Mouse (Mus musculus) kidney, postnatal 25 days (tissue): ENCODE measurements at regions not wholly inside any gene's neighbourhood (a gene's known extent, or its start where the extent isn't known, plus 50 kb on each side); places are given as distances from the start of the nearest gene placed in this dataset.

Experiments used
- DNase-seq, 2 experiments: peaks; one replicate each; pipeline ENCODE4 v3.0.0; 2021; ENCODE audit warnings: mixed read lengths in 2 of 2

- no peak for DNase-seq
These were observed 89.6 kb downstream of the Ppp4r2 start for GRCm38 (mm10) chr6:100923070-100923469.

GRCm38 (mm10) chr6:100923686-100924085 lies 90.3 kb downstream of the Ppp4r2 start:
- DNase-seq = no peak

GRCm38 (mm10) chr6:100928791-100929758 lies 95.7 kb downstream of the Ppp4r2 start:
- DNase-seq = no peak

GRCm38 (mm10) chr6:100929759-100930358 lies 96.4 kb downstream of the Ppp4r2 start:
- no peak for DNase-seq

GRCm38 (mm10) chr6:100930706-100931105 lies 97.3 kb downstream of the Ppp4r2 start:
- peak; percentile 30 to 60 for DNase-seq

GRCm38 (mm10) chr6:100934424-100934823 lies 101.0 kb downstream of the Ppp4r2 start:
- no peak for DNase-seq

- DNase-seq = no peak
These were observed 104.4 kb downstream of the Ppp4r2 start for GRCm38 (mm10) chr6:100937802-100938201.

GRCm38 (mm10) chr6:100938376-100938775 lies 105.0 kb downstream of the Ppp4r2 start:
- no peak for DNase-seq

GRCm38 (mm10) chr6:100939042-100939441 lies 105.6 kb downstream of the Ppp4r2 start:
- DNase-seq = peak; percentile 68 to 72

GRCm38 (mm10) chr6:100939766-100940165 lies 106.3 kb downstream of the Ppp4r2 start:
- DNase-seq = no peak

GRCm38 (mm10) chr6:100941686-100942085 lies 108.3 kb downstream of the Ppp4r2 start:
- no peak for DNase-seq

GRCm38 (mm10) chr6:100942956-100943355 lies 109.5 kb downstream of the Ppp4r2 start:
- no peak for DNase-seq

GRCm38 (mm10) chr6:100945796-100946195 lies 112.4 kb downstream of the Ppp4r2 start:
- DNase-seq = no peak

GRCm38 (mm10) chr6:100948340-100948739 lies 114.9 kb downstream of the Ppp4r2 start:
- no peak for DNase-seq

- DNase-seq = no peak
These were observed 118.2 kb downstream of the Ppp4r2 start for GRCm38 (mm10) chr6:100951646-100952045.

GRCm38 (mm10) chr6:100952470-100952869 lies 119.0 kb downstream of the Ppp4r2 start:
- no peak for DNase-seq

- DNase-seq = no peak
These were observed 121.1 kb downstream of the Ppp4r2 start for GRCm38 (mm10) chr6:100954563-100954962.

- DNase-seq = no peak
These were observed 133.1 kb downstream of the Ppp4r2 start for GRCm38 (mm10) chr6:100966481-100966880.

- no peak for DNase-seq
These were observed 134.8 kb downstream of the Ppp4r2 start for GRCm38 (mm10) chr6:100968080-100968856.

- DNase-seq = peak in 1 of 2 experiments; percentile 7
These were observed 135.5 kb downstream of the Ppp4r2 start for GRCm38 (mm10) chr6:100968960-100969359.

GRCm38 (mm10) chr6:100970810-100971447 lies 137.5 kb downstream of the Ppp4r2 start:
- no peak for DNase-seq

- DNase-seq = no peak
These were observed 138.1 kb downstream of the Ppp4r2 start for GRCm38 (mm10) chr6:100971462-100971955.
